Mouse (Mus musculus) midbrain, embryonic 16.5 days (tissue): ENCODE measurements around the gene Kcng4. TPM values are rescaled to one million over a fixed set of nuclear protein-coding genes. Genes with fewer than 3 reads are reported as not detected.

Experiments
- ATAC-seq: fragments of 200-750 bp; cut with Nextera tagmentation; 2 replicates; pipeline ENCODE4 v1.8.0; 2017; ENCODE audit warnings: moderate TSS enrichment
- H3K27ac ChIP-seq: fragments of 300-500 bp; sonication (generic); 2 replicates; pipeline ENCODE4 v1.5.1; 2014; ENCODE audit warnings: mild to moderate bottlenecking, low read length, mixed read lengths
- H3K27me3 ChIP-seq: fragments of 300-500 bp; sonication (generic); 2 replicates; pipeline ENCODE4 v1.6.1; 2014; ENCODE audit warnings: low read depth, low read length, mixed read lengths; ENCODE audit not compliant: control insufficient read depth, insufficient read depth
- H3K36me3 ChIP-seq: fragments of 300-500 bp; sonication (generic); 2 replicates; pipeline ENCODE4 v1.6.1; 2014; ENCODE audit warnings: mild to moderate bottlenecking, low read length, moderate library complexity, mixed read lengths; ENCODE audit not compliant: control insufficient read depth, insufficient read depth
- H3K4me1 ChIP-seq: fragments of 300-500 bp; sonication (generic); 2 replicates; pipeline ENCODE4 v1.6.1; 2014; ENCODE audit warnings: mild to moderate bottlenecking, low read length, mixed read lengths; ENCODE audit not compliant: control insufficient read depth, insufficient read depth
- H3K4me2 ChIP-seq: fragments of 300-500 bp; sonication (generic); 2 replicates; pipeline ENCODE4 v1.6.1; 2014; ENCODE audit warnings: mild to moderate bottlenecking, low read length, mixed read lengths
- H3K4me3 ChIP-seq: fragments of 300-500 bp; sonication (generic); 2 replicates; pipeline ENCODE4 v1.5.1; 2014; ENCODE audit warnings: low read depth, mild to moderate bottlenecking, low read length, moderate library complexity, mixed read lengths
- H3K9ac ChIP-seq: fragments of 300-500 bp; sonication (generic); 2 replicates; pipeline ENCODE4 v1.6.1; 2014; ENCODE audit warnings: low read depth, low read length, mixed read lengths
- H3K9me3 ChIP-seq: fragments of 300-500 bp; sonication (generic); replicated peaks from 2 replicates; pipeline ENCODE4 v1.6.1; 2014; ENCODE audit warnings: mild to moderate bottlenecking, low read length, mixed read lengths; ENCODE audit not compliant: control insufficient read depth, poor library complexity, severe bottlenecking
- WGBS: fragments of 180-500 bp; shearing (Covaris S2); extraction: QIAGEN DNeasy Blood & Tissue Kit; methylation state at CpG from one replicate; pipeline ENCODE4 v1.1.7; 2014; 5-methylcytosine and 5-hydroxymethylcytosine counted together
- polyA plus RNA-seq: library from polyadenylated mRNA; unstranded; fragments of >200 nt; fragmentation: Nextera tagmentation; extraction: Ambion mirVana; gene quantifications from 2 replicates; pipeline ENCODE4 v1.2.1, GENCODE M21; 2015

Kcng4 gene
- polyA plus RNA-seq, 1 experiment from 2014 or later = 0.26 TPM

DNA sequence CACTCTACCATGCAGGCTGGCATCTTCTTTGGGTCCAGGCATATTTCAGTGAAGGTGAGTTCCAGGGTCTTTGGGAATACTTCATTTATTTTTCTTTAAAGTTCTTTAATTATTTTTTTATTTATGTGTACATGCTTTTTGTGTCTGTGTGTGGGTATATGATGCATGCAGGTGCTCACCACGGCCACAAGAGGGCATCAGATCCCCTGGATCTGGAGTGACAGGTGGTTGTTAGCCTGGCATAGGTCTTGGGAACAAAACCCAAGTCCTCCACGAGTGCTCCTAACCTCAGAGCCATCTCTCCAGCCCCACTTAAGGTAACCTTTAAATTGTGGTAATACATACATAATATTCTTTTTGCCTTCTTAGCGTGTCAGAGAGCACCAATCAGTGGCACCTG lies 10.7 kb upstream of the Kcng4 start:
- no peak for ATAC-seq
- Histone ChIP-seq H3K4me2 (no peak overlapping the region), H3K4me1 (peaks cover 4% of the 10 kb centered on the region; the same call in 1 of the 2 replicates), H3K9ac (no peak overlapping the region), H3K27me3 (no peaks in the 10 kb centered on the region), H3K4me3 (no peak overlapping the region), H3K9me3 (no peaks in the 10 kb centered on the region), H3K36me3 (no peaks in the 10 kb centered on the region), H3K27ac (no peak overlapping the region)
- 80% methylated on average over 3 of the region's 3 CpGs for WGBS

DNA sequence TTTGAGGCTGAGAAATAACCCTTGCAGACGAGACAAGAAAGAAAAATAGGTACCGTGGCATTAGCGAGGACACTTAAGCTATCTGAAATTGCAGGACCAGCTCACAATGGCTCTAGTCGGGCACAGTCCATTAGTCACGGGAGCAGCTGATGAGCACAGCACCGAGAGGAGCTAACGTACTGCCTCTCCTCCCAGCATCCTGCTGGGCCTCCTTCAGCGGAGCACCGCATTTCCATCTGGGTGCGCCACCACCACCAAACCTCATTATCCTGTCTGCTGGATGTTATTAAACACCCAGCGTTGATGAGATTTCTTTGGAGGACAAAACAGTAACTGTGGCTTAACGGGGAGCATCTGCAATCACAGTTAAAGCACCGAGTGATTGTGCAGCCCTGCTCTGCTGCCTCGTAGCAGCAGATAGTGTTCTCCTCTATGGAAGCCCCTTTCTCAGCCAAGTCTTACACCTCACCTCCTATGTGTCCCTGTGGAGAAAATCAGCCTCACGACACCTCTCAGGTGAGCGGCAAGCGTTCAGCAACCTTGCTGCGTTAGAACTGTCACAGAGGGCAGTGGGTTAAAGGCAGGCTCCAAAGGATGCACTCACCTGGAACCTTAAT lies 9.6 kb upstream of the Kcng4 start:
- Histone ChIP-seq H3K4me2 (no peak overlapping the region), H3K27ac (peak overlapping the region; percentile 68), H3K27me3 (no peaks in the 10 kb centered on the region), H3K4me1 (peaks cover 4% of the 10 kb centered on the region; the same call in 1 of the 2 replicates), H3K36me3 (no peaks in the 10 kb centered on the region), H3K9ac (0 out of 2 replicates have a peak overlapping the region, but pooled peaks have one; percentile 14), H3K9me3 (no peaks in the 10 kb centered on the region), H3K4me3 (no peak overlapping the region)
- 29% methylated on average over 18 of the region's 18 CpGs for WGBS
- peak; percentile 82 for ATAC-seq

DNA sequence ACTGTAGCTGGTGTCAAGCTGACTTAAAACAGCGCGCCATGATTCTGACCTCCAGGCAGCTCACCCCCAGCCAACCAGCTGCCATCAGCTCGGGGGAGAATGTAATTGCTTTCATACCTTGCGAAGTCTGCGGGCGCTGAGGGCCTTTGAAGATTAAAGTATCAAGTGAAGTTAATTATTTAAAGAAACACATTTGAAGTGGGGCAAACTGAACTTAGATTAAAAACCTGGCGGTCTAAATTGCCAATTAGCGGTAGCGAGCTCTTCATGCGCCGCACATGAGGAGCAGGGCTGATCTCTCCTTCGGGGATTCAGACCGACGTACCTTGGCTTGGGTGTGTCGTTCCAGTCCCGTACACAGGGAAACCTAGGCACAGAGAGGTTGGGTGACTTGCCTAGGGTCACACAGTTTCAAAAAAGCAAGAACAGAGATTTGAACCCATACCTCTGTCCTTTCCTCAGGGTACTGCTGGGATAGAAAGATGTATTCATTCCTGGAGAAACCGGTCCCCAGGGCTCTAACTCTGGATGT lies 9.0 kb upstream of the Kcng4 start:
- peak; percentile 74 for ATAC-seq
- H3K27me3 ChIP-seq = no peaks in the 10 kb centered on the region
- peaks cover 4% of the 10 kb centered on the region; the same call in 1 of the 2 replicates for H3K4me1 ChIP-seq
- no peaks in the 10 kb centered on the region for H3K36me3 ChIP-seq
- H3K27ac ChIP-seq = peak overlapping the region; percentile 68
- no peak overlapping the region for H3K9ac ChIP-seq
- WGBS = 64% methylated on average over 17 of the region's 17 CpGs
- H3K9me3 ChIP-seq = no peaks in the 10 kb centered on the region
- no peak overlapping the region for H3K4me2 ChIP-seq
- no peak overlapping the region for H3K4me3 ChIP-seq

DNA sequence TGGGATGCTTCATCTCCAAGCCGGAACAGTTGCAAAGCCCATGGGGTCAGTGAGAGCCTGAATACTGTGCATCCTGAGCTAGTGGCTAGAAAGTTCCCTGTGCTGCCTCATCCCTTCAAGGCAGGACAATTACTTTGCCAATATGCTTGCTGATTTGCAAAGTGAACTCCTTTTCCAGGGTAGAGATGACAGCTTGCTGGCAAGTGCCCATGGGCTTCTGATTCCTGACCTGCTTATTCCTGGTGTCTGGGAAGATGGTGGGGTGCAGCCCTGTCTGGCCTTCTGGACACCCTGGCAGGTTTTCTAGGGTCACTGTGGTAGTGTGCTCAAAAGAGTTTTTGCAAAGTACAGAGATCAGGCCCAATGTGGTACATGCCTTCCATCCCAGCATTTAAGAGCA lies 7.5 kb upstream of the Kcng4 start:
- 92% methylated on average over 1 of the region's 1 CpGs for WGBS
- no peak overlapping the region for H3K27ac ChIP-seq
- no peak overlapping the region for H3K4me3 ChIP-seq
- H3K27me3 ChIP-seq = no peaks in the 10 kb centered on the region
- no peak overlapping the region for H3K9ac ChIP-seq
- H3K36me3 ChIP-seq = no peaks in the 10 kb centered on the region
- no peak overlapping the region for H3K4me2 ChIP-seq
- no peak for ATAC-seq
- peaks cover 4% of the 10 kb centered on the region; the same call in 1 of the 2 replicates for H3K4me1 ChIP-seq
- H3K9me3 ChIP-seq = no peaks in the 10 kb centered on the region

DNA sequence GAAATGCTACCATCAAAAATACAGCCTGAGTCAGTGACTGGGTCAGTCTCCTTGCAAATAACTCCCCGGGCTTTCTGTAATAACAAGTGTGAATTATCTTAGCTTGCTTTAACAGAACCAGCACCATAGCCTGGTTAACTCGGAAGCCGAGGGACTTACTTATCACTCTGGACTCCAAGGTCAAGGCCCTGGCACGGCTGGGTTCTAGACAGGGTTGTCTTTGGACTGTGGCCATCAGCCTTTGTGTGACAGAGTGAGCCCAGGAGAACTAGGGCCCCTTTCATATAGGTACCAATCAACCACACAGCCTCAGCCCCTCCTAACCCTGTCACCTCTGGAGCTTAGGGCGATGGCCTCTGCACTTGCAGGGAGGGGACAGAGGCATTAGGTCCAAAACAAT lies 5.6 kb upstream of the Kcng4 start:
- Histone ChIP-seq H3K27ac (no peak overlapping the region), H3K4me2 (no peak overlapping the region), H3K4me3 (no peak overlapping the region), H3K36me3 (no peaks in the 10 kb centered on the region), H3K9ac (no peak overlapping the region), H3K9me3 (no peaks in the 10 kb centered on the region), H3K27me3 (no peaks in the 10 kb centered on the region), H3K4me1 (peaks cover 4% of the 10 kb centered on the region; the same call in 1 of the 2 replicates)
- ATAC-seq = no peak
- WGBS = 85% methylated on average over 5 of the region's 5 CpGs

DNA sequence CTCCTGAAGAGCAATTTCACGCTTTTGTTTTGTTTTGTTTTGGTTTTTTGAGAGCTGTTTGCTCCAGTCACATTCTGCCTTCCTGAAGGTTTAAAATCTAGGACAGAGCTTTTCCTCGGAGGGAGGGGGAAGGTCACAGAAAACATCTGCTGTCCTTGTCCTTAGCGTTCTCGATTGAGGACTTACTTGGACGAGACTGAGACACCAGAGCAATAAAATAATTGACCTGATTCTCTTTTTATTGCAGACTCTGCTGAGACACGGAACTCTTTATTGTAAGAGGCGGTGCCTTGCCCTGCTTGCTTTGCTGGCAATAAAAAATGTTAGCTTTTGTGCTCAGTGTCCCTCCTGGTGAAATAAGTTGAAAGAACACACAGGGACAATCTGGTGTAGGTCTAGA lies 4.3 kb upstream of the Kcng4 start:
- no peaks in the 10 kb centered on the region for H3K9me3 ChIP-seq
- peaks cover 4% of the 10 kb centered on the region; the same call in 1 of the 2 replicates for H3K27me3 ChIP-seq
- 64% methylated on average over 7 of the region's 7 CpGs for WGBS
- ATAC-seq = no peak
- no peak overlapping the region for H3K27ac ChIP-seq
- no peak overlapping the region for H3K4me2 ChIP-seq
- H3K9ac ChIP-seq = no peak overlapping the region
- H3K4me3 ChIP-seq = no peak overlapping the region
- H3K36me3 ChIP-seq = no peaks in the 10 kb centered on the region
- H3K4me1 ChIP-seq = peaks cover 6% of the 10 kb centered on the region; the same call in 1 of the 2 replicates

DNA sequence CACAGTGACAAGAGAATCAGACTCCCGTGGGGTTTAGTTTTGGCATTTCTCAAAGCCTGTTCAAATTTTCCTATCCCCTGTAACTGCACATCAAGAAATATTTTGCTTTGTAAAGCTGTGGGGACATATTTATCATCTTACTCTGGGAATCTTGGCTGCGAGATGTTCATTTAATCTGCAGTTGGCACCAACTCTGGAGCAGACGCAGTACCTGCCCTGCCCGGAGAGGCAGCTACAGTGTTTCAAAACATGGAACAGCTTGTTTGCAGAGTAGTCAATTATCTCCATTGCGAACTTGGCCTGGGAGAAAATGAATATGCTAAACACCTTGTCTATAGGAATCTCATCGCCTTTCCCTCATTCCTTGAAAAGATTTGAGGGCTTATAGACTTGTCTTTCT lies 2.8 kb upstream of the Kcng4 start:
- H3K27me3 ChIP-seq = peaks cover 9% of the 10 kb centered on the region; the same call in 1 of the 2 replicates
- H3K4me3 ChIP-seq = no peak overlapping the region
- WGBS = 73% methylated on average over 6 of the region's 6 CpGs
- H3K4me2 ChIP-seq = no peak overlapping the region
- no peaks in the 10 kb centered on the region for H3K9me3 ChIP-seq
- no peaks in the 10 kb centered on the region for H3K36me3 ChIP-seq
- H3K4me1 ChIP-seq = peaks cover 4% of the 10 kb centered on the region; the same call in 1 of the 2 replicates
- H3K27ac ChIP-seq = no peak overlapping the region
- no peak overlapping the region for H3K9ac ChIP-seq
- ATAC-seq = no peak

DNA sequence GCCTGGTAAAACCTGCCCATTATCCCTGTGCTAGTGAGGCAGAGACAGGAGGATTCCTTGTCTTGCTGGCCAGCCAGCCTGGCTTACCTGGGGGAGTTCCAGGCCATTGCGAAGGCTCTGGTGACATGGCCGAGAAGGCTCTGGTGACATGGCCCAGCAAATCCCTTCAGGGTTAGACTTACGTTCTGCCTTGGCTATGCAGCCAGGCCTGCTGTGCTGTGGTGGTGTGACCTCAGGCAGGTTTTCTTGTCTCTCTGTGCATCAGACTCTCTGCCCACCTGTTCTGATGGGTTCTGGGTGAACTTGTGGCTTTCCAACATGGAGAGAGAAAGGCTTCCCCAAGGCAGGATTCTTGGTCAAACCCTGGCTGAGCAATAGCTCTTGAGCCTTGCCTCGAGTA lies 1.9 kb upstream of the Kcng4 start:
- no peak overlapping the region for H3K27ac ChIP-seq
- 87% methylated on average over 4 of the region's 4 CpGs for WGBS
- ATAC-seq = no peak
- peaks cover 9% of the 10 kb centered on the region; the same call in 1 of the 2 replicates for H3K27me3 ChIP-seq
- H3K36me3 ChIP-seq = no peaks in the 10 kb centered on the region
- peaks cover 4% of the 10 kb centered on the region; the same call in 1 of the 2 replicates for H3K4me1 ChIP-seq
- H3K4me2 ChIP-seq = no peak overlapping the region
- no peaks in the 10 kb centered on the region for H3K9me3 ChIP-seq
- no peak overlapping the region for H3K9ac ChIP-seq
- H3K4me3 ChIP-seq = no peak overlapping the region

DNA sequence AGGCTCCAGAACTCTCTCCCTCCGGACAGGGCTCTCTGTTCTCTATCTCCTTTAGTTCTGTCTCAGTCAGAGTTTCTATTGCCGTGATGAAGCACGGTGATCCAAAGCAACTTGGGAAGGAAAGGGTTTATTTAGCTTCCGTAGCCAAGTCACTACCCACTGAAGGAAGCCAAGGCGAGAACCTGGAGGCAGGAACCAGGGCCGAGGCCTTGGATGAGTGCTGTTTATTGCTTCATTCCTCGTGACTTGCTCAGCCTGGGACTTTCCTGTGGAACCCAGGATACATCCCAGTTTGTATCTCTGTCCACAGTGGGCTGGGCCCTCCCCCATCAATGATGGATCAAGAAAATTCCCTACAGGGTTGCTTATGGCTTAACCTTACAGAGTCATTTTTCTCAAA lies 1.3 kb upstream of the Kcng4 start:
- Histone ChIP-seq H3K4me3 (no peak overlapping the region), H3K36me3 (no peaks in the 10 kb centered on the region), H3K9ac (no peak overlapping the region), H3K27me3 (peaks cover 9% of the 10 kb centered on the region; the same call in 1 of the 2 replicates), H3K9me3 (no peaks in the 10 kb centered on the region), H3K27ac (no peak overlapping the region), H3K4me1 (peaks cover 4% of the 10 kb centered on the region; the same call in 1 of the 2 replicates), H3K4me2 (no peak overlapping the region)
- 72% methylated on average over 7 of the region's 7 CpGs for WGBS
- no peak for ATAC-seq
